Mouse (Mus musculus) kidney, postnatal 25 days (tissue): ENCODE measurements at regions not wholly inside any gene's neighbourhood (a gene's known extent, or its start where the extent isn't known, plus 50 kb on each side); places are given as distances from the start of the nearest gene placed in this dataset.

Experiments used
- DNase-seq, 2 experiments: peaks; one replicate each; pipeline ENCODE4 v3.0.0; 2021; ENCODE audit warnings: mixed read lengths in 2 of 2

DNA sequence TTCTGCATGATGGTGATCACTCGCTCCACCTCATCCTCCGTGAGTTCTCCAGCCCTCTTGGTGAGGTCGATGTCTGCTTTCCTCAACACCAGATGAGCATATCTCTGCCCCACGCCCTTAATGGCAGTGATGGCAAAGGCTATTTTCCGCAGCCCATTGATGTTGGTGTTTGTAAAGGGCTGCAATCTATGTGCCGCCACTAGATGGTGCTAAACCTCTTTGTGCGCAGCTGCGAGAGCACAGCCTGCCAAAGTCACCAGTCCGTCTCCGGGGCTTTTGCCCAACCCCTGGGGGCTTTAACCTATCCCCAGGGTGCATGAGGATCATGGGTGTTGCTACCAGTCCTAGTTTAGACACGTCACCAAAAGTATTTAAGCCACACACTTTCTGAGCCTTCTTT is 140.9 kb upstream of the Cts3 start:
- peak in 1 of 2 experiments; percentile 19 for DNase-seq

DNA sequence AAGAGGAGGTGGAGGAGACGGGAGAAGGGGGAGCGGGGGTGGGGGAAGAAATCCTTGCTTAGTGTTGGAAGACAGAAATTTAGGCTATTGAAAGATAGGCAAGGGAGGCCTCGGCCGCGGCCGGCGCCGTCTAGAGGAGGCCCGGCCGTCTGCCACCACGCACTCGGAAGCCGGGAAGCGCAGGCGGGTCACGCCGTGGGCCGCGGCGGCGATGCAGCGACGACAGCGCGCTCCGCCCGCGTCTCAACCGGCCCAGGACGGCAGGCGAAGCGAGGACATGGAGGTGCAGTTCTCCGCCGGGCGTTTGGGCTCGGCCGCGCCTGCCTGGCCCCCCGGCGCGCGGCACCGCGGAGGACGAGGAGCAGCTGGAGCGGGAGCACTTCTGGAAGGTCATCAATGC is 95.8 kb upstream of the Cts3 start:
- no peak for DNase-seq
